Mouse (Mus musculus): ENCODE results near the gene Txnrd1.

GRCm38 (mm10) chr10:82889447-82889973, 55.8 kb downstream of the Txnrd1 start:
- TF ChIP-seq POLR2A (IDR thresholded peaks at IDR 0.05; ENCODE audit: low read depth, low read length), result no peak
- no peak for TF ChIP-seq CTCF (IDR thresholded peaks at IDR 0.05; ENCODE audit: borderline replicate concordance, insufficient read depth, low read length)

All from embryonic fibroblast, embryonic 13.5 days (primary cell).